Mouse (Mus musculus): ENCODE results near the gene Fam76a.

DNA sequence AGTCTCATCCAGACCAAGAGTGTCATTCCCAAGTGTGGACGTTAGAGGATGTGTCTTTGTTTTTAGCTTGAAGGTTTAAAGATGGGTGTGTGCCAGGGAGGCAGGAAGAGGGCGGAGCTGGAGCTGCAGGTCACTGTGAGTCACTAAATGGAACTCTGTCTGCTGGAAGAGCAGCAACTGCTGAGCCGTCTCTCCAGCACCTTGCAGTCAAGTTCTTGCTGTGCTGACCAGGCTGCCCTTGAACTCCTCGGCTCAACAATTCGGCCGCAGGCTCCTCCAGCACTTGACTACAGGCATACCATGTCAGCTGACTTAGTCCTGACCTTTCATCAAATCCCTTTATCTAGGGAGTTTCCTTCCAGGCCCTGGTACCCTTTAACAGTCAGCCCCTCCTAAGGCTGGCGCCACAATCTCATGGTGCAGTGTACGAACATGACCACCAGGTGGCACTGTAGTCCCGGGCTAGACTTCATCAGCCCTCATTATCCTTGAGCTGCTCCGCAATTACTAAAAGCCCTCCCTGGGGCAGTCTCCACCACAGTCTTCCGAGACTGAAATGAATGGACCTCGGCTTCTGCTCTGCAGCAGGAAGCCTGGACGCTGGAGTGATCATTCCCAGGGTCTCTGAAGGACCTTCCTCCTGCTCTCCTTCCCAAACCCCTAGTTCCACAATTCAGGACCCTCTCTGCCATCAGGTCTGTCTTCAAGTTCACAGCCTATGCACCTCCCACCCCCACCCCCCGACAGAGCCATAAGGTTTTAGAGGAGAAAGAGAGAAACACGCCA, 23.1 kb upstream of the Fam76a start:
- TF ChIP-seq POLR2A (IDR thresholded peaks at IDR 0.05; ENCODE audit: insufficient read depth, low read depth, low read length) (no peak), CTCF (IDR thresholded peaks at IDR 0.05; ENCODE audit: insufficient read depth, low read depth, low read length) (peak; percentile 66)
